Mouse (Mus musculus) right cerebral cortex, adult 18-20 months (tissue): Measurements from ENCODE around the gene Cldn14.

Experiments
- DNase-seq: peaks from one replicate; pipeline ENCODE4 v3.0.0; 2022; ENCODE audit warnings: mixed read lengths

Cldn14 gene

DNA sequence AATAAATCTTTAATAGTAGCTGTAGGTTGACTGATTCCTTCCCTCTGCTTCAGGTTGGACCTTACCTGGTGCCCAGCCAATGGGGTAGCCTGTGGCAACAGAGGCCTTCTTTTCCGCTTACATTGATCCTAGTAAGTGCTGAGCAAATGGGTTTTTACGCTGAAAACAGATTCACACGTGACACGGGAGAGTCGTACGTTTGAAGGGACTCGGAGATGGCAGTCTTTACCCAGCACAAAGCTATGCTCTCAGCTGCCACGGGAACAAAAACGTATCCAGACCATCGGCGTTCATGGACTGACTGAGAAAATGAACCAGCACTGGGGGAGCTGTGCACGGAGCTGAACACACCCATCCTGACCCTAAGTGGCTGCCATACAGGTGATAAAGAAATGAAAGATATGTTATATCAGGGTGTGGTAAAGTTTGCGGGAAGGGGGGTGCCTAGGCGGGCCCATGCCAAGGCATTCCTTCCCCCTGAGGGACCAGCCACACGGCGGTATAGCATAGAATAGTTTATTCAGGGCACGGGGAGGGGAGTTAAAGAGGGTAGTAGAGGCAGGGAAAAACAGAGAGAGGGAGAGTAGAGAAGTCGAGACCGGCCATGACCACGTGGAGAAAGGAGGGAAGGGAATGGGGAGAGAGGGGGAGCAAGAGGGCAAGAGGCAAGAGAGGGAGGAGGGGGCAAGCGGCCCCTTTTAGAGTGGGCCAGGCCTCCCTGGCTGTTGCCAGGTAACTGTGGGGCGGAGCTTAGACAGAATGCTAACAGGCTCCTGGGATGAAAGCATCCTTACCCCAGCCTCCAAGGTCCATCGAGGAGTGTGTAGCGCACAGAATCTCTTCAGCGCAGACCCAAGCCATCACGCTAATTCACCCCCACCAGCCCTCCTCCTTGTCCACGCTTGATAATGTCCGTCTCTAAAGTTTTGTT lies 97.6 kb downstream of the Cldn14 start:
- DNase-seq = no peak

DNA sequence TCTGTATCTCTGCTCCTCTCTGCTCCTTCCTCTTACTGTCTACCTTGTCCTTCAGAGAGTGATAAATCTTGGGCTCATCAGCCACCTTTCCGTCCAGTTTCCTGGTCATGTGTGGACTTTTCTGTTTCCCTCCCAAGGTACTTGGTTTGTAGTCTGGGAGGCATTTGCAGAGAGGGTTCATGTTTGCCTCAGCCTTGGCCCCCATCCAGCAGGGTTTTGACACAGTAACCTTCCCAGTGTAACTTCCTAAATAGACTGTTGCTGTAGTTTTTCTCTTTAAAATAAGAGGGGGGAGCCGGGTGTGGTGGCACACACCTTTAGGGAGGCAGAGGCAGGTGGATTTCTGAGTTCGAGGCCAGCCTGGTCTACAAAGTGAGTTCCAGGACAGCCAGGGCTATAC lies 98.7 kb downstream of the Cldn14 start:
- DNase-seq = no peak

DNA sequence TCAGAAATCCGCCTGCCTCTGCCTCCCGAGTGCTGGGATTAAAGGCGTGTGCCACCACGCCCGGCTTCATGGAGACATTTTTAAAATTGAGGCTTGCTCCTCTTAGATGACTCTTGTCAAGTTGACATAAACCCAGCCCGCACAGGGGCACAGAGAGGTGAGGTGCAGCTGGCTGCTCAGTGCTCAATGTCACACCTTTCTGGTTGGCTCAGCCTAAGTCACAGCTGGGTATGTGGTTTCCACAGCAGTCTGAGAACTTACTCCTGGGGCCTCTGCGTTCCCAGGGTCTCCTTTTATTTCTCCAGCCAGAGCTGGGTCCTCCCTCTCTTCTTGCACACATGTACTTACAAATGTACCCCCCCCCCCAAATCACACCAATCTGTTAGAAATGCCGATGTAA lies 100.4 kb downstream of the Cldn14 start:
- no peak for DNase-seq

DNA sequence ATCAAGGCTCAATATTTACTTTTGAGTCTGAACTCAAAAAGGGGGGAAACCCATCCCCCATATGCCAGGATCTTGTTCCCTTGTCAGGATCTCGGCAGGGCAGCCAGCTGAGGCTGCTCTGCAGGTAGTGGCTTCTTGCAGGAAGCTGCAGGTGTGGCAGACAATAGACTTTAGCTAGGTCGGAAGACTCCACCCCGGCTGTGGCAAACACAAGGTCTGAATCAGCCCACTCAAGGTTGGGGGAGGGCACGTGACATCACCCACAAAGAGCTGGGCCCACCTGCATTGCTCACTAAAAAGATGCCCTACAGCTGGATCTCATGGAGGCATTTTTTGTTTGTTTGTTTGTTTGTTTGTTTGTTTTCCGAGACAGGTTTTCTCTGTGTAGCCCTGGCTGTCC lies 100.9 kb downstream of the Cldn14 start:
- DNase-seq = no peak

DNA sequence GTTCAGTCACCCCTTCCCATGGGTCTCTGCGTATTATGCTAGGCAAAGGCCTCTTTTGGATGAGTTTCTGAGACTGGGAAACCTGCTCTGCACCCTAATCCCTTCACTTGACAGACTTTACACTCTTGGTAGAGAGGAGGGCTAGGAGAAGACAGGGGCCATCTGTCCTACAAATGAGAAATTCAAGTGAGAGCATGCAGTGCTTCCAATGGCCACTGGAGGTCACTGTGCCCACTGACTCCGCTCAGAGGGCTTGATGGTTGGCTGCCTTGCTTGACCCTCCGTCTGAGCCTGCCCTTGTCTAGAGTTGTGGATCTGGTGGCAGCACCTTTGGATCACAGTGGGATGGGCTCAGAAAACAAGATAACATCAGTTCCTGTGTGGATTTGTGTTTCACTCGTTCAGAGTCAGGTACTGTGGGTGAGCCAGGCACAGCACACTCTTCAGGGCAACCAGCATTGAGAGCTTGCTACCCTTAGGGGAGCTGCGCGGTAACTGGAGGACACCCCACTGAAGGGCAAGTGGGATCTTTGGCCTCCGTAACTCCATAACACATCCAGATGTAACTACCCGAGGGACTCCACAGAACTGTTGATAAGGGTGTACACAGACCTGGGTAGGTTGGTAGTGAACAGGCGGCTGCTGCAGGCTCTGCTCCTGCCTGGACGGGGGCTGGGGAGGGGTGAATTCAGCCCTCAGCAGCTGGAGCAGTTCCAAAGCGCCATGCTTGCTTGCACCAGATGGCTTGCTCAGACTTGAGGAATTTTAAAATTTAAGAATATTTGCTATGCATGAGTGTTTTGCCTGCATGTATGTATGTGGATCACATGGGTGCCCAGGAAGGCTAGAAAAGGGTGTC lies 102.3 kb downstream of the Cldn14 start:
- peak; percentile 54 for DNase-seq

DNA sequence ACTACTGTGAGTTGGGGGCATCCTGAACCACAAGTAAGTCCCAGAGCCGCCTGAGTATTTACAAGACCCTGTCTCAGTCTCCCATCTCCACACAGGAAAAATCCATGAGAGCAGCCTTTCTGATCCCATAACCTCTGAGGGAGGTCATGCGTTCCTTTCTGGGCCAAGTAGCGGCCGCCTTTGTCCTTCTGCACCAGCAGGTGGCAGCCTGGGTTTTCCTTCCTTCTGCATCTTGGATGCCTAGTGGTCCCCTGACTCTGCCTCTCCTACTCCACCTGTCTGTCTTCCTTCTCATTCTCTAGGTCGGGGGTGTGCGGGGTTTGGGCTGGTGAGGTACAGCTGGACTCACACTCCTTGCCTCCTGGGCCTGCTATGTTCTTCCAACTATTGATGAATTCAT lies 105.6 kb downstream of the Cldn14 start:
- DNase-seq = no peak

DNA sequence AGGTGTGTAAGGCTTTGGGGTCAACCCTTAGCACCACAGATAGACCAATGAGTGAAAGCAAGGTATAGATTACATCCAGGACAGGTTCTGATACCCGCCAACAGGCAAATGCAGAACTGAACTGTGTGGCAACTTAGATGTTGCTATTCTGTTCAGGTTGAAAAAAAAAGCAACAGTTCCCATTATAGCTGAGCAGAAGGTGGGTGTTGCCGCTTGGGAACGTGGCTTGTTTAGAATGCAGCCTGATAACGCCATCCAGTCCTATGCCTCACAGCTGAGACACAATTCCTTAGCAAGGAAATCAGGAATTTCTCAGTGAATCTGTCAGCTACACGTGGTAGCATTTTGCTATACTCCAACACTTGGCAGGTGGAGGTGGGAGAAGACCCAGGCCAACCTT lies 115.4 kb downstream of the Cldn14 start:
- DNase-seq = no peak

DNA sequence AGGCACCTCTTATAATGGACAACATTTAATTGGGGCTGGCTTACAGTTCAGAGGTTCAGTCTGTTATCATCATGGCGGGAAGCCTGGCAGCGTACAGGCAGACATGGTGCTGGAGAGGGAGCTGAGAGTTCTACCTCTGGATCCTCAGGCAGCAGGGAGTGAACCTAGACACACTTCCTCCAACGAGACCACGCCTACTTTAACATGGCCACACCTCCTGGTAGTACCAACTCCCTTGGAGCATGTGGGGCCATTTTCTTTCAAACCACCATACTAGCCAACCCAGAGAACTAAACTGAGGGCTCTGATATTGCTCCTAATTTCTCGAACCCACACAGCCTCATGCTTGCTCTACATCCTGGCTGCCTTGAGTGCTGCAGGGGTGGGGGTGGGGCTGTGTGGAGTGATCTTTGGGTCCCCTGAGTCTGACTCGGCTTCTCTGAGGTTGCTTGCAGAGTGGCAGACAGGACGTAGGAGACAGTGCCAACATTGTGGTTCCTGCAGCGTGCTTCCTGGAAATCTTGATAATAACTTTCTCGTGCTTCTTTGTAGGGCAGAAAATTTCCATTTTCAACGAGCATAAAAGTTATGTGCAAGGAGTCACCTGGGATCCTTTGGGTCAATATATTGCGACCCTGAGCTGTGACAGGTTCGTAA lies 117.6 kb downstream of the Cldn14 start:
- DNase-seq = no peak

DNA sequence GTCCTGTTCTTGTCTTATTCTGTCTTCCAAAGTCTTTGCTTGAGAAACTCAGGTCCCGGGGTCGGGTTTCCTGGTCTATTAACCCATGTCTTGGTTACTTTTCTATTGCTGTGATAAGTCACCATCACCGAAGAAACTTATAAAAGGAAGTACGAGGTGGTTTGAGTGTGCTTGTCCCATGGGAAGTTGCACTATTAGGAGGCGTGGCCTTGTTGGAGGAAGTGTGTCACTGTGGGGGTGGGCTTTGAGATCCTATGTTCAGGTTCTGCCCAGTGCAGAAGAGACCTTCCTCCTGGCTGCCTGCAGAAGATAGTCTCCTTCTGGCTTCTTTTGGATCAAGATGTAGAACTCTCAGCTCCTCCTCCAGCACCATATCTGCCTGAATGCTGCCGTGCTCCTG lies 120.2 kb downstream of the Cldn14 start:
- no peak for DNase-seq

DNA sequence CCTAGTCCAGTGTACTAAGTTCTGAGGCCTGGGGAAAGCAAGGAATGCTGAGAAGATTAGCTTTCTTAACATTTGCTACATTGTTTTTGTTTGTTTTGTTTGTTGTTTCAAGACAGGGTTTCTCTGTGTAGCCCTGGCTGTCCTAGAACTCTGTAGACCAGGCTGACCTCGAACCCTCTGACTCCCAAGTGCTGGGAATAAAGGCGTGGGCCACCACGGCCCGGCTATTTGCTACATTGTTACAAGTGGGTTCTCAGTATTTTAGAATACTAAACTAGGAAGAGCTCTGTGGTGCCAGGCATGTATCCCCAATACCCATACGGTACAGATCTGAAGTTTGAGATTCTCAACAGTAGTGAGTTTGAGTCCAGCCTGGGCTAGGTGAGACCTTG lies 123.9 kb downstream of the Cldn14 start:
- no peak for DNase-seq

DNA sequence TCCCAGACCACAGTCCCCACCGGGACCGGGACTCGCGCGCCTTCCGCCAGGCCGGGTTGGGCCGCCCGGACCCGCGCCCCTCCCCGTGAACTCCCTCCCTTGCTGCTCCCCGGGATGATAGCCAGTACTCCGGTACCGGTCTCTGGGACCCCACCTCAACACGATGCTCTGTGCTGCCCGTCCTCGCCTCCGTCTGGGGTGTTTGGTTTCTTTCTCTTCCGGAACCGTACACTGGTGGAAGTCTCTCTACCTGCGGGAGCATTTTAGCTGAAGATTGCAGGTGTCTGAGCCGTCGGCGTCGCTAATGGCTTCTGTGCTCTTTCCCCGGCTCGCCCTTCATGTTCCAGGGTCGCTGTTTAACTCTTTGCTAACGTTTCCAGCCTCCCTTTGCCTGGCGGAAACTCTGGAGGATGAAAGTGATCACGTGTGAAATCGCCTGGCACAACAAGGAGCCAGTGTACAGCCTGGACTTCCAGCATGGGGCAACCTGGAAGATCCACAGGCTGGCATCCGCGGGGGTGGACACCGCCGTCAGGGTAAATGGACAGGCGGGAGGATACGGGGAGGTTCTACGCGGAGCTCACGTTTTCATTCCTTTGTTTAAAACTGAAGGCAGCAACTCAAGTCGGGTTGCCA lies 124.4 kb downstream of the Cldn14 start:
- DNase-seq = no peak

DNA sequence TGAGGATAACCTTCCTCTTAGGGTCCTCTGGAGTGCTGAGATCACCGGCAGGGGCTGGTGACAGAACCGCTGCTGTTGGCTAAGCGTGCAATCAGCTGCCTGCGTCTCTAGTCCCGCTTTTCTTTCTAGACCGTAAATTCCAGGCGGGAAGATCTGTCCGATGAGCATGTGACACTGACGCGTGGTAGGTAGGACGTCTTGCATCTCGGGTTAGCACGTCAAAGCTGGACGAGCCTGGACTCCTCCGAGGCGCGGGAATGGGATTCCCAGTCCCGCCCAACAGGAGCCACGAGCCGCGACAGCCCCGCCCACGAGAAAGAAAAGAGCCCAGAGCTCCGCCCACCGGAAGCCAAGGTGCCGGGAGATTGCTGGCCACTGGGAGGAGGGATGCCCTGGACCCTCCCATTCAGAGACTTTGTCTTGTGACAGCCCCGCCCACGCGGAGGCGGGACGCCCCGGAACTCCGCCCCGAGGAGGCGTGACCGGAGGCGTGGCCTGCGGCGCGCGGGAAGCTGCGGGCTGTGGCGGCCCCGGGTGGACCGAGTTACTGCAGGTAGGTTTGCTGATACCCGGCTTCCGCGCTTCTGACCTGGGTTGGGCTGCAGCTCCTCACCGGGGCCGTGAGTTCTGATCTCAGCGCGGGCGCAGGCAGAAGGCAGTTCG lies 125.1 kb downstream of the Cldn14 start, which contains the start of gene Chaf1b:
Gene Chaf1b, plus strand, starts transcription at position 479 of the 663 bp plus-strand sequence.
- peak; percentile 93 for DNase-seq

DNA sequence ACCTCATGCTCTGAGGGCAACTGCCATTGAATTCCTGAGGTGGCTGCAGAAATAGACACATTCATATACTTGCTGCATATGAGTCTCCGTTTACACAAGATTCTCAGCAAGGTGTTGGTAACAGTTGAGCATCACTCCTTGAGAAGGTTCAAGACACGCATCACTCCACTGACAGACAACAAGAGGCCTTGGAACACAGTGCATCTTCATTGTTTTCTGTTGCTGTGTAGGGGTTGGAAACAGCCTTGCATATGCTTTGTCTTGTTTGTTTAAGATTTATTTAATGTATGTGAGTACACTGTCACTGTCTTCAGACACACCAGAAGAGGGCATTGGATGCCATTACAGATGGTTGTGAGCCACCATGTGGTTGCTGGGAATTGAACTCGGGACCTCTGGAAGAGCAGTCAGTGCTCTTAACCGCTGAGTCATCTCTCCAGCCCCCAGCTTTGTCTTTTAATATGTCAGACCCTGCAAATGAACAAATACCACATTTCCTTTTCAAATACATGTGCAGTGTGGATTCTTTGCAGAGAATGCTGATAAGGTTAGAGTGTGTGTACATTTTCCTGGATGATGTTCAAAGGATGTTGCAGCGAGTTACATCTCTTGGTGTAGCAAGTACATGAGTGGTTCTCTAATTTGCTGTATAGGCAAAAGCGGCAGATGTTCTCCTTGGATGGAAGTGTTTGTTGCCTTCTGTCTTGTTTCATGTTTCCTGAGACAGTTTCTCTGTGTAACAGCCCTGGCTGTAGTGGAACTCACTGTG lies 130.8 kb downstream of the Cldn14 start:
- no peak for DNase-seq

DNA sequence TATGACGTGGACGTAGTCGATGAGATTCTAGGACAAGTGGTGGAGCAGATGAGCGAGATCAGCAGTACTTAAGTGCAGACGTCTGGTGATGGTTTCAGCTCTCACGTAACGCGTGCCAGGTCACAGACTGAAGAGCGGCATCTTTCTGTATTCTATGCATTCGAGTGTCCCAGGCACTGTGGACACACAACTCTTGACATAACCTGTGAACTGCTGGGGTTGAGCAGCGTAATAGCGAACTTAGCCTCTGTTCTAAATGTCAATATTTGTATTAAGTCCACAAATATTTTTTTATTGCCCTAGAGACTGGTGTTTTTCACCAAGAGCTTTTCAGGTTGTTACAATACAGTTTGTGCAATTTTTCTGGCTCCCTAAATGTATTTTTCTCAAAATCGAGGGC lies 133.8 kb downstream of the Cldn14 start:
- no peak for DNase-seq
